Mouse (Mus musculus) midbrain, embryonic 16.5 days (tissue): ENCODE measurements around the gene Glis2. TPM values are rescaled to one million over a fixed set of nuclear protein-coding genes. Genes with fewer than 3 reads are reported as not detected.

ENCODE experiments used
- ATAC-seq: fragments of 200-750 bp; cut with Nextera tagmentation; 2 replicates; pipeline ENCODE4 v1.8.0; 2017; ENCODE audit warnings: moderate TSS enrichment
- H3K27ac ChIP-seq: fragments of 300-500 bp; sonication (generic); 2 replicates; pipeline ENCODE4 v1.5.1; 2014; ENCODE audit warnings: mild to moderate bottlenecking, low read length, mixed read lengths
- H3K27me3 ChIP-seq: fragments of 300-500 bp; sonication (generic); 2 replicates; pipeline ENCODE4 v1.6.1; 2014; ENCODE audit warnings: low read depth, low read length, mixed read lengths; ENCODE audit not compliant: control insufficient read depth, insufficient read depth
- H3K36me3 ChIP-seq: fragments of 300-500 bp; sonication (generic); 2 replicates; pipeline ENCODE4 v1.6.1; 2014; ENCODE audit warnings: mild to moderate bottlenecking, low read length, moderate library complexity, mixed read lengths; ENCODE audit not compliant: control insufficient read depth, insufficient read depth
- H3K4me1 ChIP-seq: fragments of 300-500 bp; sonication (generic); 2 replicates; pipeline ENCODE4 v1.6.1; 2014; ENCODE audit warnings: mild to moderate bottlenecking, low read length, mixed read lengths; ENCODE audit not compliant: control insufficient read depth, insufficient read depth
- H3K4me2 ChIP-seq: fragments of 300-500 bp; sonication (generic); 2 replicates; pipeline ENCODE4 v1.6.1; 2014; ENCODE audit warnings: mild to moderate bottlenecking, low read length, mixed read lengths
- H3K4me3 ChIP-seq: fragments of 300-500 bp; sonication (generic); 2 replicates; pipeline ENCODE4 v1.5.1; 2014; ENCODE audit warnings: low read depth, mild to moderate bottlenecking, low read length, moderate library complexity, mixed read lengths
- H3K9ac ChIP-seq: fragments of 300-500 bp; sonication (generic); 2 replicates; pipeline ENCODE4 v1.6.1; 2014; ENCODE audit warnings: low read depth, low read length, mixed read lengths
- H3K9me3 ChIP-seq: fragments of 300-500 bp; sonication (generic); replicated peaks from 2 replicates; pipeline ENCODE4 v1.6.1; 2014; ENCODE audit warnings: mild to moderate bottlenecking, low read length, mixed read lengths; ENCODE audit not compliant: control insufficient read depth, poor library complexity, severe bottlenecking
- WGBS: fragments of 180-500 bp; shearing (Covaris S2); extraction: QIAGEN DNeasy Blood & Tissue Kit; methylation state at CpG from one replicate; pipeline ENCODE4 v1.1.7; 2014; 5-methylcytosine and 5-hydroxymethylcytosine counted together
- polyA plus RNA-seq: library from polyadenylated mRNA; unstranded; fragments of >200 nt; fragmentation: Nextera tagmentation; extraction: Ambion mirVana; gene quantifications from 2 replicates; pipeline ENCODE4 v1.2.1, GENCODE M21; 2015

Glis2 gene
- polyA plus RNA-seq, 1 experiment from 2014 or later = 13.0 TPM

DNA sequence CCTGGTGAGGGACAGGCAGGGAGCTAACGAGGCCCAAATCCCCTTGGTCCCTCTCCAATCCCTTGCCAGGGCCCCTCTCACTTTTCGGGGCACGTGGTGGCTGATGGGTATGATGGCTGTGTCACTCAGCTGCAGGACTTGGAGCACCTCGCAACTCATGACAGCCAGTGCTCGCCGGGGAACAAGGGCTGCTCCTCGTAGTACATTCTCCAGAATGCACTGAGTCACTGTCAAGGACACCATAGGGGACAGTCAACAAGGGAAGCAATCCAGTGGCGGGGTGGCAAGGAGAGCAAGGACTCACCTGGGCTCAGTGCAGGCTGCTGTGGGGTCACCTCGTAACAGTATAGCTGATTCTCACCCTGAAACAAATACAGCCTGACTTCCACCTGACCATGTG is 40.2 kb downstream of the Glis2 start:
- 90% methylated on average over 9 of the region's 9 CpGs for WGBS

DNA sequence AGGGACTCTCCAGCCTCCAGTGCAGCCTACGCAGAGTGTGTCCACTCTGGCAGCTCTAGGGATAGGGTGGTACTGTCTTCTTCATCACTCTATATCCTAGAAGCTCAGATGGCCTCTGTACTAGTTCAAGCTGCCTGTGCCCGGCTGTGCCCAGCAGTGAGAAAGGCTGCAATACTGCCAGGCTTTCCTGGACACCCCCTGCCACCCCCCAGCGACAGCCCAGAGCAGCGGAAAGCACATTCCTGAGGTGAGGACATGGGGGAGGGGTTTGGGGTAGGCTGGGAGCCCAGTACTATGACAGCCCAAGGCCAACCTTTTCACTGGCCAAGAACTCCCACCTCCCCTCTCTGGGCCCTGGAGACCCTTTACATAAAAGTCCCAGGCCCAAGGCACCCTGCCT is 41.2 kb downstream of the Glis2 start:
- peaks cover 5% of the 10 kb centered on the region; the same call in 1 of the 2 replicates for H3K4me1 ChIP-seq
- WGBS = 71% methylated on average over 4 of the region's 4 CpGs
- H3K4me2 ChIP-seq = no peak overlapping the region
- H3K27ac ChIP-seq = no peak overlapping the region
- no peak for ATAC-seq
- H3K9me3 ChIP-seq = no peaks in the 10 kb centered on the region
- H3K27me3 ChIP-seq = no peaks in the 10 kb centered on the region
- no peak overlapping the region for H3K4me3 ChIP-seq
- peaks cover 4% of the 10 kb centered on the region for H3K36me3 ChIP-seq
- H3K9ac ChIP-seq = no peak overlapping the region

More for the DNA sequence above, 40.2 kb downstream of the Glis2 start:
- H3K27me3 ChIP-seq = no peaks in the 10 kb centered on the region
- no peak overlapping the region for H3K4me3 ChIP-seq
- 0 out of 2 replicates have a peak, but pooled peaks cover 2% of the 10 kb centered on the region for H3K4me1 ChIP-seq
- H3K36me3 ChIP-seq = peaks cover 4% of the 10 kb centered on the region
- no peak overlapping the region for H3K27ac ChIP-seq
- no peak for ATAC-seq
- H3K9ac ChIP-seq = no peak overlapping the region
- H3K9me3 ChIP-seq = no peaks in the 10 kb centered on the region
- no peak overlapping the region for H3K4me2 ChIP-seq

DNA sequence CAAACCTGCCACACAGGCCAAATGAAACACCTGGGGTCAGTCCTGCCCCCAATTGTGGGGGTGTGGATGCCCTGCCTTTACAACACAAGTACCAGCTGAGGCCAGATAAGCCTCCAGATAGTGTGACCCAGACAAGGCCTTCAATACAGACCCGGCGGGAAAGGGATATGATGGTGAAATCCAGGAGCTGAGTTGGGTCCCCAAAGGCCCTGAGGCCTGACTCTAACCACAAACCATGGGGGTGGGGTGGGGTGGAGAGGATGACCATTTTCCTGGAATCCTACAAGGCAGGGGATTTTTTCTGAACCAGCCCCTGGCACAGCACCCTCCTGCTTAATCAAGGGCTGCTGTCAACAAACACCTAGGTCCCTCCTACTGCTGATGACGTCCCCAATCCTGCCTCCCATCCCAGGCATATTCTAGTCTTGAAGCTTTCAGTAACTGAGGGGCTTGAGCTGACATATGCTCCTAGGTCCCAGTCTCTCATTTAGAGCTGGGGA is 44.4 kb downstream of the Glis2 start:
- Histone ChIP-seq H3K4me3 (no peak overlapping the region), H3K27ac (no peak overlapping the region), H3K9ac (no peak overlapping the region), H3K9me3 (no peaks in the 10 kb centered on the region), H3K36me3 (peaks cover 4% of the 10 kb centered on the region), H3K4me1 (peaks cover 7% of the 10 kb centered on the region), H3K27me3 (no peaks in the 10 kb centered on the region), H3K4me2 (no peak overlapping the region)
- no peak for ATAC-seq
- 84% methylated on average over 3 of the region's 3 CpGs for WGBS

- Histone ChIP-seq H3K36me3 (no peaks in the 10 kb centered on the region), H3K4me3 (peak within 1 kb of the TSS; percentile 44), H3K9ac (peak within 1 kb of the TSS; percentile 62), H3K4me1 (peaks cover 7% of the 10 kb centered on the region), H3K4me2 (peak within 1 kb of the TSS; percentile 77), H3K9me3 (no peaks in the 10 kb centered on the region), H3K27me3 (no peaks in the 10 kb centered on the region), H3K27ac (no peak within 1 kb of the TSS)
- under 1% methylated on average over 22 of the region's 22 CpGs for WGBS
- ATAC-seq = peak; percentile 89
Measured at GRCm38 (mm10) chr16:4639831-4640237, 45.3 kb downstream of the Glis2 start, which contains the start of the genes Vasn and Dnaja3. Gene Vasn, plus strand, starts transcription at chr16:4639941. Gene Dnaja3, plus strand, starts transcription at chr16:4639989.

DNA sequence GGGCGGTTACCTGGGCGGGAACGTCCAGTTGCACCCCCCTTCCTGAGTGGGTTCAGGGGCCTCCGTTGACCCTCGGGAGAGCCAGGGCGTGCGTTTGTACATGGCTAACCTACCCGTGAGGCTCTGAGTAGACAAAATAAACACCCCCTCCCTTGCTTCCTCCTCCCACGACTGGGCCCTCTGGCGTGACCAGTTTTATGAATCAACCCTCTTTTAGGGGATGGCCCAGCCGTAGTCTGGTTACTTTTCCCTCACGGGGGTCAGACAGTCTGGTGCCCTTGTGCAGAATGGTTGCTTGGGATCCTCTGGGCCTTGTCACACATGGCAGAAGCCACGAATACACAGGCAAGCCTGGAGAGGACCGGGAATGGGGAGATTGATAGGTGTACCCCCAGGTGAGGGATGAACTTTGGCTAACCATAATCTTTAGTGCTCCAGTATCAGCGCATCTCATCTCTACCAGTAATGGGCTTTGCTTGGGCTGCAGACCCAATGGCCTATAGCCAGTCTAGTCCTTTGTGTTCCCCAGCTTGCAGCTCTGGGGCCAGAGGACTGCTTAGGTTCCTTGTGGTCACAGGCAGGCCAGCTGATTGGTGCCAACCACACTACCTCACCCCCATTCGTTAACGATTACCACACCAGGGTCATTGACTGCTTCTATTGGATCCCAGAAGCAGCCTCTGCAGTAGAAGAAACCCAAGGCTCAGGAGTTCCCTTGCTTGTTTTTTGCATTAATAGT is 45.9 kb downstream of the Glis2 start:
- Histone ChIP-seq H3K27ac (no peak overlapping the region), H3K9me3 (no peaks in the 10 kb centered on the region), H3K4me2 (peak overlapping the region; percentile 77), H3K9ac (peak overlapping the region; percentile 62), H3K4me3 (peak overlapping the region; percentile 44), H3K4me1 (peaks cover 7% of the 10 kb centered on the region), H3K36me3 (no peaks in the 10 kb centered on the region), H3K27me3 (no peaks in the 10 kb centered on the region)
- peak; percentile 9; the same call in 1 of the 2 replicates for ATAC-seq
- WGBS = 14% methylated on average over 17 of the region's 17 CpGs

DNA sequence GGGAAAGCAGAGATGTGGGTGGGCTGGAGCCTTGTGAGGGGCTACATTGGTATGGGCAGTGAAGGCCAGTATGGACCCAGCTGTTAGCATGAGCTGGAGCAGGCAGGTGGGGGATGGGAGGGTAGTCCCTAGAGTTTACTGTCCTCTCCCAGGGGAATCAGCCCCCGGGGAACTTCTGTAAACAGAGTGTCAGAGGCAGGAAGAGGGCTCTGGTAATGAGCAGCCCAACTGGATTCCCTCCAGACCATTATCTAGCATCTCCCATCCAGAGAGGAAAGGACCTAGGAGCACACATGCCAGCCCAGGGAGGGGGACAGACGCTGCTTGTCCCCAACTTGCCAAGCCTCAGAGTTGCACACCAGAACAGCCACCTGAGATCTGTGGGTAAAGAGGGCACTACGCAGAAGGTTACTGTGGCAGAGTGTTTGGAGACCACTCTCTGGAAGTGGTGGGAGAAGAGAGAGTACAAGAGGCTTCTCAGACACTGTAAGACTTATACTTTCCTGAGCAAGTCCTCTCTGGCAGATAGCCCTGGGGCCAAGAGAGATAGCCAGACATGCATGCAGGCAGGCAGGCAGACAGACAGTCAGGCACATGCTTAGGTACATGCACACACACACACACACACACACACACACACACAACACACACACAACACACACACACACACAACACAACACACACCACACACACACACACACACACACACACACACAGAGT is 46.8 kb downstream of the Glis2 start:
- H3K4me2 ChIP-seq = peak overlapping the region; percentile 77
- no peaks in the 10 kb centered on the region for H3K36me3 ChIP-seq
- no peak overlapping the region for H3K27ac ChIP-seq
- 61% methylated on average over 3 of the region's 3 CpGs for WGBS
- ATAC-seq = no peak
- H3K9ac ChIP-seq = no peak overlapping the region
- H3K4me3 ChIP-seq = no peak overlapping the region
- no peaks in the 10 kb centered on the region for H3K27me3 ChIP-seq
- no peaks in the 10 kb centered on the region for H3K9me3 ChIP-seq
- peaks cover 7% of the 10 kb centered on the region for H3K4me1 ChIP-seq

DNA sequence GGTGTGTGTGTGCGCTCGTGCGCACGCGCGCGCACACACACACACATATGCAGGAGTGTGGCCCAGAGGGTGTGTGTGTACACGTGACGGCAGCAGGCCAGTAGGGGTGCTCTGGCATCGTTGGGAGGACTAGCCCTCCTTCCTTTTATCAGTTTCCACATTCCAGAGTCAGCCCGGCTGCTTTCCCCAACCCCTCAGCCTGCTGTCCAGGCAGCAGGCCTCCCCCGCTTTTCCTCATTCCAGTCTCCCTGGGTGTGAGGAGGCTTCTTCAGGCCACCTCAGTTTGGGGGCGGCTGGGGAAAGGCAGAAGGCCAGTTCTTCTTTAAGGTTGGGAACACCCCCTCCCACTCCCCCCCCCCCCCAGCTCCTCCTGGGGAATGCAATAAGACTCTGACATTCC is 47.7 kb downstream of the Glis2 start:
- ATAC-seq = no peak
- Histone ChIP-seq H3K4me3 (no peak overlapping the region), H3K27me3 (no peaks in the 10 kb centered on the region), H3K27ac (no peak overlapping the region), H3K4me2 (no peak overlapping the region), H3K4me1 (peaks cover 7% of the 10 kb centered on the region), H3K9ac (no peak overlapping the region), H3K36me3 (no peaks in the 10 kb centered on the region), H3K9me3 (no peaks in the 10 kb centered on the region)
- WGBS = 42% methylated on average over 13 of the region's 13 CpGs

DNA sequence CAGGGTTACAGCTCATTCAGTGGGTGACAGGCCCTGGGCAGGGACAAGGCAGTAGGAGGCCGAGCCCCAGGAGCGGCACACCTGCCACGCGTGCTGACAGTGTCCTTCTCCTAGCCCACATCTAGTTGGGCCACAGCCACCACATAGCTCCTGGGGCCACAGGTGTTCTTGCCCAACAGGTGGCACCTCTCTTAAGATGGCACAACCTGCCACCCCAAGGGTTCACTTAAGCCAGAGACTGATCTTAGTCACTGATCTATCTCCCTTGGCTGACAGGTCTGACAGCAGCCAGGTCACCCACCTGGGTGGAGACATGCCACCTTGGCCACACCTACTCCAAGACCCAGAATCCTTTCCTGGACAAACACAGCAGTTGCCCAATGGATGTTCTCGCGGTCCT is 48.4 kb downstream of the Glis2 start:
- no peak for ATAC-seq
- H3K4me1 ChIP-seq = peaks cover 7% of the 10 kb centered on the region
- H3K4me3 ChIP-seq = no peak overlapping the region
- H3K9ac ChIP-seq = no peak overlapping the region
- H3K4me2 ChIP-seq = no peak overlapping the region
- no peaks in the 10 kb centered on the region for H3K9me3 ChIP-seq
- H3K27me3 ChIP-seq = no peaks in the 10 kb centered on the region
- no peaks in the 10 kb centered on the region for H3K36me3 ChIP-seq
- WGBS = 89% methylated on average over 6 of the region's 6 CpGs
- 0 out of 2 replicates have a peak overlapping the region, but pooled peaks have one; percentile 5 for H3K27ac ChIP-seq
